Mouse (Mus musculus) CD4-positive naive resting alpha-beta T cell, adult 57 days (primary cell): Measurements from ENCODE around the gene Ep300. TPM values are rescaled to one million over a fixed set of nuclear protein-coding genes. Genes with fewer than 3 reads are reported as not detected.

ENCODE experiments used
- total RNA-seq: library from RNA; stranded (reverse); gene quantifications from one replicate; pipeline ENCODE4 v1.2.4, GENCODE M21; 2023

Ep300 gene
- total RNA-seq, result 129 TPM

DNA sequence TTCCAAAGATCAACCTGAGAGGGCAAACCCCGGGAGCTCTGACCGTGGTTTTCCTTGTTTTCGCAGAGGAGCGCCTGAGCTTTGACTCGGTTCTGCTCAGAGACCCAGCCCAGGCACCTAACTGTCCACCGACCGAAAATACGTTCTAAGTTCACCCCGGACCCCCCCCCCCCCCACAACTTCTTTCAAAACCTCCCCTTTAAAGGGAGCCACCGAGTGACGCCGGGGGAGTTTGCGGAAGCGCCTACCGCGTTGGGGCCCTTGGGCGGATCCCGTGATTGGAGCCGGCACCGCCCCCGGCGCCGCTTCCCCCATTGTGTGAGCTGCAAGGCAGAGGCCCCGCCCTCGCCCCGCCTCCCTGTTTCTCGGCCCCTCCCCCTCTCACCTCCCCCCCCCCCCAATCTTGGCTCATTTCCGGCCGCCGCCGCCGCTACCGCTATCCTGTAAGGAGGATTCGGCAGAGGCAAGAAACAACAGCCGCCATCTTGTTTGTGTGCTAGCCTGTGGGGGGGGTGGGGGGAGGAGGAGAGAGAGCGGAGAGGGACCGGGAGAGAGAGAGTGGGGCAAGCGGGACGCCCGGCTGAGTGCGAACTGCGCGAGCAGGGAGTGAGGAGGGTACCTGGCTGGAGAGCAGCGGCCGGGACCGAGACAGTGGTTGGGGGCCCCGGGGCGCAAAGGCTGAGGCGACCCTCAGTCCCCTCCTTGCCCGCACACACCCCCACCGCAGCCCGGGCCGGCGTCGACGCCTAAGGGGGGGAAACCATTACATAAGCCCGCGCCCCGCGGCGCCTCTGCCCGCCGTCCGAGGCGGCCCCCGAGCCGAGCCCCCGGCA lies at the start of gene Ep300:
Gene Ep300, plus strand, starts transcription at position 439 of the 833 bp plus-strand sequence.

DNA sequence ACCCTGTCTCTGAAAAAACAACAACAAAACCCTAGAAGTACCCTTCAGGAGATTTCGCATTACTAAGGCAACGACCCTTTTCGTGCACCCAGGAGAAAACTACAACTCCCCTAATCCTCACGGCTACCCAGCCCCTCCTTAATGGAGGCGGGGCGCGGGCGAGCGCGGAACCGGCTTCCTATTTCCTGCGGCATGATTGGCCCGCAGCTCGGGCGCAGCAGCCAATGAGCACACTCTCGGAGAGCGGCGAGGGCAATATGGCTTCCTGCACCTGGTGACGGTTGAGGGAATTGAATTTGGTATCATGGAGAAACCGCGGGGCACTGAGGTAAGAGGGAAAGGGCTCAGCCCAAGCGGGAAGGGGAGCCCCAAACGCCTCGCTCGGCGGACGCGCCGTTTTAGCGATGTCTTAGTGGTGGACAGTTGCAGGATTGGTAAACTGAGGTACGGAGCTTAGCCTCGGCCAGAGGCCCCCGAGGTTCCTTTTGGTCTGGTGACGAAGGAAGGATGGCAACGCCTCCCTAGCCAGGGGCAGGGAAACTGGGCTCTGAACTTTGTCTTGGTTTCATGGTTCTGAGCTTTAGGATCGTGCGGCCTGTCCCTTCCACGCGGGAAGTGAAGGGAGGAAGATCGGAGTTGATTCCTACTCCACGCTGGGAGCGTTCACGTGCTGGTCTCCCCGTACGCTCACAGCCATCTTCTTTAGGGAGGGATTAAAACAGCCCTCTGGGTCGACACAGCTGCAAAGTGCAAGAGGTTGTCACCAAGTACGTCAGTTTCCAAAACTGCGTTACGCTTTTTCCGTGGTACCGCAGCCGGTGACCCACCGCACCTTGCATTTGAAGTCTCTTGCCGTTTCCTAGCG lies 78.8 kb downstream of the Ep300 start, which contains the start of gene L3mbtl2:
Gene L3mbtl2, plus strand, starts transcription at position 193 of the 865 bp plus-strand sequence.

DNA sequence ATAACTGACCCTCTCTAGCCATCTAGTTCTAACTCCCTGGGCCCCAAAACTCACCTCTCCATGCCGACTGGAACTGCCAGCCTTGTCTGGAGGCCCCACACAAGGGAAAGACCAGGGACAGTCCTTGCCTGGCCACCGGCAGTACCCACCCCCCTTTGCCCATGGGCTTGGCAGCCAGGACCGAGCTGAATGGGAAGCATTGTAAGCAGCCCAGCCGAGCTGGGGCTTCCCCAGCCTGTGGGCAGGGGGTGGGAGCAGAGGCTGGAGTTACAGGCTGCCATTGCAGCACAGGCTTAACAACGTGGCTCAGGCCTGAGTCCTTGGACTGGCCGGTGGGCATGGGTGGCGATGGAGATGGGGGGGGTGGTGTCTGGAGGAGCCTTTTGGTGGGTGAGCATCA lies 112.0 kb downstream of the Ep300 start, which contains the start of gene Chadl:
Gene Chadl, minus strand, starts transcription at position 113 of the 400 bp plus-strand sequence.

Other genes with a start within 250 kb of the Ep300 start
- gene Slc25a17, start 224.5 kb upstream of the Ep300 start, total RNA-seq, result 36.7 TPM
- 83.2 TPM for gene St13, start 185.3 kb upstream of the Ep300 start, total RNA-seq
- gene Xpnpep3, start 185.2 kb upstream of the Ep300 start, total RNA-seq, result 10.4 TPM
- gene Dnajb7, start 177.1 kb upstream of the Ep300 start, total RNA-seq, result not detected
- gene Rbx1, start 119.1 kb upstream of the Ep300 start, total RNA-seq, result 101 TPM
- 45.8 TPM for gene L3mbtl2, start 78.5 kb downstream of the Ep300 start, total RNA-seq
- gene Chadl, start 111.9 kb downstream of the Ep300 start, total RNA-seq, result not detected
- 18.7 TPM for gene Zc3h7b, start 159.7 kb downstream of the Ep300 start, total RNA-seq
- 74.5 TPM for gene Rangap1, start 160.2 kb downstream of the Ep300 start, total RNA-seq
- gene Tef, start 217.1 kb downstream of the Ep300 start, total RNA-seq, result 22.0 TPM